Mouse (Mus musculus): ENCODE measurements around the gene AY358078.
"Not testable (repeated sequence)": the region's sequence is repeated elsewhere in the genome, so short reads cannot be mapped to it uniquely, and the experiment has no call there.

The AY358078 gene

DNA sequence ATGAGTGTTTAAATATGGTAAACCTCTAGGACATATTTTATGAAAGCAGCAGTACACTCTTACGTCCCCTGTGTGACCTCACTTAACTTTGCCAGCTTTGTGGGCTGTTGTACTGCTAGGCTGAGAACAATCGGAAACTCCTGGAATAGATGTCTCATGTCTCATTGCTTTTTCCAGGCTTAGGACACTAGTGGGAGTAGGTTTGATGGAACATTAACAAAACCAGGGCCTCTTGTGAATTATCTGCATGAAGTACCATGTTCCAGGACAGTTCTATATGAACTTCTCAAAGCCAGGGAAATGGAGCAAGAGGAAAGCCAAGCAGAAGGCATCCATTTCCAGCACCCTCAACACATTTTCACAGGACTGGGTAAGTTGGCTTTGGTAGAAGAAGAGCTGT, at the start of gene AY358078:
Gene AY358078, plus strand, starts transcription at position 301 of the 400 bp plus-strand sequence.
- no peak for DNase-seq (ENCODE audit: low spot score in 2 of 2)

DNA sequence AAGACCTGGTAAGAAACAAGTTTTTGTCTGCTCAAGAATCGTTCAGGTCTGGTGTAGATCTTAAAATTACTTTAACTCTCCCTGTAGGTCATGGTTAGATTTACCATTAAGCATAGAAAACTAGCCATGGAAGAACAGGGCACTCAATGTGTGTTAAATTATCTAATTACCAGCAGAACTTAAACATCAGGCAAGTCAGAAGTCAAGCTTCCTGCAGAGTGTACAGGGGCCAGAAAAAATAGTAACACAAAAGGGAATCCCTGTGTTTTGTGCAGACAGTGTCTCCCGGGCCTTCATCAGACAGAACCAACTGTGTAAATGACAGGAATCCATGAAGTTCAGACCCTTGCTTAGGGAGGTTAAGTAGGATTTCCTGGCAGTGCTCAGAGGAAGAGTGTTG, 43.9 kb upstream of the AY358078 start:
- DNase-seq (ENCODE audit: low spot score in 2 of 2): no peak

DNA sequence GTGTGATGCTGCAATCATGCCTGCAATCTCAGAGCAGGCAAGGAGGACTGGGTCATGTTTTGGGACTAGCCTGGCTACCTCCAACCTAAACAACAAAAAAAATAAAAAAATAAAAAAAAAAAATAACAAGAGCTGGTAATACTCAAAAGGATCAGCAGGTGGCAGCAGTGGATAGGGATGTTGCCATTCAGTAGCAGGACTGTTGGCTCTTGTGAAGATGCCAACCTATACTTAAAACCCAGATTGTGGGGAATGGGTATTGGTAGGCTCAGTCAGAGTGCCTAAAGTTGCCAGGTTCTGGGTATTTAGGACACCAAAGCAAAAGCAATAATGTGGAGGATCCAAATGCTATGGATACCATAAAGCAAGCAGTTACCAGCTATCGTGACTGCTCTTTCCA, 28.5 kb upstream of the AY358078 start:
- DNase-seq (ENCODE audit: low spot score in 2 of 2): not testable (repeated sequence)

DNA sequence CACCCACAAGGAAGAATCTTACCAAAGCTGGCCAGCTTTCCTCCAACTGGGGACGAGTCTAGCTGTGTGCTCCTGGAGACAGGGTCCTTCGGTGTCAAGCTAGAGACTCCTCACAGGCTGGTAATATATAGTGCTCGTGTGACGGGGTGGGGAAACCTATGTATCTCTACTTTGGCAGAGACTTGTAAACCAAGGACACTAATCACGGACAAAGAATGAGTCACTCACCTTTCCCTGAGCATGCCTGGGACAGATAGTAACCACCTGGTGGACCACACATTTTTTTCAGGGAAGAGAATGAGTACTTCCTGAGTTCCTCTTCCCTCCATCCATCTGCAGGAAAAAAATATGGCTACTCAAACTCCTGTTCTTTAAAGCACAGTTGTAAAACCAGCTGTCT, 26.4 kb upstream of the AY358078 start, which contains the start of gene Ang4:
Gene Ang4, minus strand, starts transcription at position 101 of the 400 bp plus-strand sequence.
- DNase-seq (ENCODE audit: low spot score in 2 of 2): no peak

DNA sequence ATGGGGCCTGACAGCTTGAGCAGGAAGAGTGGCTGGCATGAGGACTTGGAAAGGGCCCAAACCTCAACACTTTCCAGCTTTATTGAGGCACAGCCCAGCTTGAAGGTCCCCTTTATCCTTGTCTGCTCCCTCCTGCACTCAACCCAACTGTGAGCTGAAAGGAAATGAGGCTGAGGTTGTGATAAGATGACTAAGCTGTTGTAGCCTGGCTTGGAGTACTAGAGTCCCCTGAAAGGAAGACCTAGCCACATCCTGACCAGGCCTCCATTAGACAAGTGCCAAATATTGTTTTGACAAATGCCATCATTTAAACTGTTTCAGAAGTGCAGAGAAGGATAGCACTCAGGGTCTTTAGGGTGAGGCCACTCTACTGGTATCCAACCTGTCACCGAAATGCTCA, 22.1 kb upstream of the AY358078 start:
- DNase-seq (ENCODE audit: low spot score in 2 of 2): no peak

DNA sequence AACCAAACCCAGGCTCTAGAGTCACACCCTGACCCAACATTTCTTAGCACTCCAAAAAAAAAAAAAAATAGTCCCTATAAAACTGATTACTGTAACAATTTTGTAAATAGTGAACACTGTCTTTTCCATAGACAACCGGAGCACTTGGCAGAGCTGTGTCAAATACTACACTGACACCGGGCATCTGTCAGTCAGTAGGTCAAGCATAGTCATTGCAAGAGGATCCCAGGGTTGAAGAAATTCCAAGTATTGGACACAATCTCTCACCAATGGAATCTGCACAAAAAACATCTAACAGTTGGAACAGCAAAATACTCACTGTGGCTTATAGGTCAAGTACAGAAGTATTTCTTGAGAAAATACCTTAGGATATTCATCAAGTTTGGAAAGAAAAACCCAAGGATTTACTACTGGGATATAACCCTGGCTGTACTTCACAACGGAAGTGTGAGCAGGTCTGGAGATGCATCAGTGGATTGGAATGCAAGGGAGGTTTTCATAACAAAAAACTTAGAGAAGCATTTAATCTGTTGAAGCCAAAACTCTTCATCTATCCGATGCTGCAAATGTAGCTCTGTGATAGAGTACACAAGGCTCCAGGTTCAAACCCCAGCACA, 20.9 kb upstream of the AY358078 start:
- DNase-seq (ENCODE audit: low spot score in 2 of 2): no peak

DNA sequence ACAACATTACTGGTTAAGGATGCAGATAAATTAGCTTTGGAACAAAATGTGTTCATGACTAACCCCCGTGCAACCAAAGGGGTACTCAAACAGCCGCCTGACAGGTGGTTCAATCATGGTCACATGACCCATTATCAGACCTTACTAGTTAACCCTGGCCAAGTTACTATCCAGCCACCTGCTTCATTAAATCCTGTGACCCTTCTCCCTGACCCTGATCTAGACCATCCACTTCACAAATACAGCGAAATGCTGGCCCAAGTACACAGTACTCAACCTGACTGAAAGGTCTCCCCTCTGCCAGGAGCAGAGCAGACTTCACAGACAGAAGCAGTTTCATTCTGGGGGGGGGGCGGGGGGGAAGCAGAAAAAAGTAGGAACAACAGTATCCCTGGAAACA, 13.5 kb upstream of the AY358078 start:
- no peak for DNase-seq (ENCODE audit: low spot score in 2 of 2)

DNA sequence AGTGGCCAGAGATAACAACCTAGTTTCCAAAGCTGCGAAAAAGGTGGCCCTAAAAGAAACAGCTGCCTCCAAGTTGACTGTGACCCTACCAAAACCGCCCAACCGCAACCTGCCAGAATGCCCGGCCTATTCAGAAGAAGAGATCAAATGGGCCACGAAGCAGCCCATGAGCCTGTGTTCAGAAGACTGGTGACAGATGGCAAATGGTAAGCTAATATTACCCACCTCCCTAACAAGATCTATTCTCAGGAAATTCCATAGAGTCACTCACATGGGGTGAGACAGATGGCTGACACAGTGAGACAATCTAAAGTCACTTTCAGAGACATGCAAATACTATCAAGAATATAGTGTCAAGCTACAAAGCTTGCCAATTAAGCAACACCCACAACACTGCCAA, 12.8 kb upstream of the AY358078 start:
- DNase-seq (ENCODE audit: low spot score in 2 of 2): no peak

DNA sequence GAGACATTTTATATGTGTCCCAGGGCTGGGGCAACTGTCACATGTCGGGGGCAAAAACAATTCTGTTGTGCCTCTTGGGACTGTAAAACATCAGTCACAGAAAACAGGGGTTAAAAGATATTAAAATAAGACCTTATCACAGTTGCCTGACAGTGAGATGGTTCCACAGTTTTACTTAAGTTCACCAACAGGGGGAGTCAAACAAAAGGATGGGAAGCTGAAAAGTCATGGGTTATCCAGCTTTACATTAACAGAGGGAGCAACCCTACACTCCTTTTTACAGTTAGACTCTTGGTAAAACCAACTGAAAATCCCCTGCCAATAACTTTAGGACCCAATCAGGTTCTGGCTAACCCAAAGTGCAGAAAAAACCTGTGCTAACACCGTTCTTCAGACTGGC, 10.7 kb upstream of the AY358078 start:
- DNase-seq (ENCODE audit: low spot score in 2 of 2): no peak

DNA sequence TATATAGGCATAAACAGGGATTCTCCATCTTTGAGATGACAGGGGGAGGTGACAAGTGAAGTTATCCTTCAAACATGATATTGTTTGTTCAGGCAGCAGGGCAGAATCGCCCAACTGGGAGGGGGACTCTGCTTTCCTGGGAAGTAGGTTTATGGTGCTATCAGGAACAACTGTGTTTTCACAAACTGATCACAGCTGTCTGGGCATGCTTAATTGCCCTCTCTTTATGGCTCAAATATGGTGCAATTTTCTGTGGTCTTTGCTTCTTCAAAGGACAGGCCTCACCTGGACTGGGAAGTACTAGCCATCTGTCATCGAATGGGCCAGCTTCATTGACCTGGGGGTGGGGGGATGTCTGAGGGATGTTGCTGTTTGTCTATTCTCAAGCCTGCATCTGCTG, 5.7 kb upstream of the AY358078 start:
- DNase-seq (ENCODE audit: low spot score in 2 of 2): no peak

DNA sequence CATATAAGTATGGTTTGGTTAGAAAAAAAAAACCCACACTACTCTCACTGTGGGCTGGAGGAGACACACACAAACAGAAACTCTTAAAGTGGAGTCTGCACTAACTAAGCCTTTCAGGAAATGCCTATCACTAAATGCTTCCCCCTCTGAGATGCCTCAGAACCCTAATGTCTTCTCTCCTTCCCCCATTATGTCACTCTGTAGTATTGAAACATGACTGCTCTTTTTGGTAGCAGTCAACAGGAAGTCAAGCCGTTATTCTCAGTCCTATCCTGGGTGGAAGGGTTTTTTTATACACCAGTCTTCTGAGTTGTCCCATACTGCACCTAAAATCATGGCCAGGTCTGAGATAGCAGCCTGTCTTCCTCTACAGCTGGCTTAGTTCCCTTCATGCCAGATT, 26.8 kb downstream of the AY358078 start:
- no peak for DNase-seq (ENCODE audit: low spot score in 2 of 2)

DNA sequence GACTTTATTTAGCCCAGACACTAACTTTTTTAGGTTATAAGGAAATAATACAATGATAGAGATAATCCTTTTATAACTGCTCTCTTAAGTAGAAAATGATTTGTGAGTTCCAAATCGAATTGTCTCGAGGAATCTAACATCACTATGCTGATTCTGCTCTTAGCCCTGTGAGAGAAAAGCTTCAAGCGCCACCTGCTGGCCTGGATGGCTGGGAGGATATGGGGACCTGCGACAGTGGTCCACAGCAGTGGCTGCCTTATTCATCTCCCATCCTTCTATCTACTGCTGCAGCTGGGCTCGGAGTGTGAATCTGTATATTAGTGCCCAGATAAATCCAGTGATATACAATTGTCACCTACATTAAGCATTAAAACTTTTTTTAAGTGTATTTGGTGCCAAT, 28.0 kb downstream of the AY358078 start:
- DNase-seq (ENCODE audit: low spot score in 2 of 2): not testable (repeated sequence)

DNA sequence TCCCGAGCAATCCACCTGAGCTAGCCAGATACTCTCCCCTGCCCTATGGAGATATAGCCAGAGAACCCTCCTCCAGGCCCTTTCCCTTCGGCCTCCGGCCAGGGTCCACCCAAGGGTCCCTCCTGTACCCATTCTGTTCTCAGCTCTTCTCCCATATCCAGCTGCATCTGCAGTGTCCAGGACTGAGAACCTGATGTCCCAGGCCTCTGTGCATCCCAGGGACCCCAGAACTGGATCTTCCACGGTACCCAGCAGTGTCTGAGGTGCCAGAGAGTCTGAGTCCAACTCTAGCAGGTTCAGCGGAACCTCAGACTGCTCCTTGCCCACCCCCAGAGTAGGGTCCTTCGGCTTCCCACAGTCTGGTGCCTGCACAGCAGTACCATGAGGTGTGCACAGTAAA, 29.3 kb downstream of the AY358078 start:
- peak in 1 of 2 experiments; percentile 56 for DNase-seq (ENCODE audit: low spot score in 2 of 2)

DNA sequence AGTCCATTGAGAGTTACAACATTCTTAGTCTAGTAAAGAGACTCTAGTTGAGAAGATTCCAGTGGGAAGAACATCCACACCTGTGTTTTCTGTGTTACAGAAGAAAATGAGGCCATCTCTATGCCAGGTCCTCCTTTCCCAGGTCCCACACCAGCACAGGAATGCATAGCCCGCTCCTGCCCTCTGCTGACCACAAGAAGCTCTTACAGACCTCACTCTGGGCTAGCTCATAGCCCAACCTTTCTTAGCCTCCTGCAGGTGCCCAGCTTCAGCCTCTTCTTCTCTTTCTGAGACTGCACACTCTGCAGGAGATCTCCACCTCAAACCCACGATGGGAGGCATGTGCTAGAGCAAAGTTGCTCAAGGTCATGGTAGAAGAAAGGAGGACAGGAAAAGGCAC, 38.6 kb downstream of the AY358078 start:
- DNase-seq (ENCODE audit: low spot score in 2 of 2): peak in 1 of 2 experiments; percentile 58

DNA sequence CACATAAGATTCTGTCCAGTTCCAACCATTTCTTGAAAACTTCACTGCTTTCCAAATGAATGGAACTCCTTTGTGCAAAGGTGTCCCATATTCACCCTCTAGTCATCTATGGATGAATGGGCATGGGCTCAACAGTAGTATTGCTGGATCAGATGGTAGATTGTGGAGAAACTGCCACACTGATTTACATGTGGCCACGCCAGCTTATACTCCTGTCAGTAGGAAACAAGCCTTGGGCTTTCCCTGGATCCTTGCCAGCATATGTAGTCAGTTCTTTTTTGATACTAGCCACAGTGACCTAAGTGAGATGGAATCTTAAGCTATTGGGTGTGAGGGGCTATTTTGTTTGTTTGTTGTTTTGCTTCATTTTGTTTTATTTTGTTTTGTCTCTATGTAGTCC, 42.4 kb downstream of the AY358078 start:
- no peak for DNase-seq (ENCODE audit: low spot score in 2 of 2)

DNA sequence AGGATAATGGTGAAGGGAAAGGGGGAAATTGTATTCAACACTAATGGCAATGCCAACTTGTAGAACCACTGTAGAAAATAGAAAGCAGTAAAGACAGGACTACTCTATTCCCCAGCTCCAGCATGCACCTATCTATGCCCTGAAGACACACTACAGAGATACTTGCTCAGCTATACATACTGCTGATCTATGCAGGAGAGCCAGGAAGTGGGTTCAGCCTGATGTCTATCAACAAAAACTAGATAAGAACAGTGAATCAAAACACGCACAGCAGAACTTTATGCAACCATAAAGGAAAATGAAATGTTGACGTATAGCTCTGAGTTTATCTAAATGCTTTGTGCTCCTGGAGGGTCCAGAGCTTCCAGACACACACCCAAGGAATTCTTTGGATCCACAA, 42.9 kb downstream of the AY358078 start:
- DNase-seq (ENCODE audit: low spot score in 2 of 2): no peak

DNA sequence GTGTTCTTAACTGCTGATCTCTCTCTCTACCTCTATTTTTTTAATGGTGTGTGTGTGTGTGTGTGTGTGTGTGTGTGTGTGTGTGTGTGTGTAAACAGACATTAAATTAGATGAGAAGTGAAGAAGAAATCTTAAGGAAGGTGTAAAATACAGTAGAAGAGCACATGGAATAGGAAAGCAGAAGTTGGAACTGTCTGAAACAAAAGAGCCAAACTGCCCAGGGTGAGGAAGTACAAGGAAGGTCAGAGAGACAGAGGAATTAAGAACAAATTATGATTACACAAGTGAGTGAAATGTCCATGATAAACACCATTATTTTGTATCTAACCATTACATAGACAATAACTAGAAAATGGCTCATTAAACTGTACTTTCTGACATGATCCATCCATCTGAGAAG, 44.0 kb downstream of the AY358078 start:
- no peak for DNase-seq (ENCODE audit: low spot score in 2 of 2)

DNA sequence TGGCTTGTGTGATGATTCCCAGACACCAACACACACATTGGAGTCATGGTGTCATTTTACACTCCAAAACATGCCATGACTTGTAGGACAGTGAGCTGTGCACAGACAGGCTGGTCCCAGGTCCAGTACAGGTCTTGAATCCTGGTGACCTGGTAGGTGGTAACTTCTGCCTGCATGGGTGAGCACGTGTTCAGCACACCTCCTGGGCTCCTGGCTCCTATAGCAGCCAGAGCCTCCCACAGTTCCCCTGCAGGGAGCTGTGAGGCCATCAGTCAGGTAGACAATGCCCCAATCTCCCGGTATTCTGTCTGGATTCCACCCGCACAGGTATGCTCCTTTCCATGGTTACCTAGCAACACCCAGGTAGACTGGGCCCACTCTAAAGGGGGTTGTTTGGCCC, 46.7 kb downstream of the AY358078 start:
- DNase-seq (ENCODE audit: low spot score in 2 of 2): no peak

DNA sequence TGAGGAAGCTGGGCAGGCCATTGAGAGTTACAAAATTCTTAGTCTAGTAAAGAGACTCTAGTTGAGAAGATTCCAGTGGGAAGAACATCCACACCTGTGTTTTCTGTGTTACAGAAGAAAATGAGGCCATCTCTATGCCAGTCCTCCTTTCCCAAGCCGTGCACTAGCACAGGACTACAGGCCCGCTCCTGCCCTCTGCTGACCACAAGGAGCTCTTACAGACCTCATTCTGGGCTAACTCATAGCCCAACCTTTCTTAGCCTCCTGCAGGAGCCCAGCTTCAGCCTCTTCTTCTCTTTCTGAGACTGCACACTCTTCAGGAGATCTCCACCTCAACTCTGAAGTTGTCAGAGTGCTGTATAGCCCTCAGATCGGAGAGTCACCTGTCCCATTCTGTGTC, 51.2 kb downstream of the AY358078 start:
- not testable (repeated sequence) for DNase-seq (ENCODE audit: low spot score in 2 of 2)

DNA sequence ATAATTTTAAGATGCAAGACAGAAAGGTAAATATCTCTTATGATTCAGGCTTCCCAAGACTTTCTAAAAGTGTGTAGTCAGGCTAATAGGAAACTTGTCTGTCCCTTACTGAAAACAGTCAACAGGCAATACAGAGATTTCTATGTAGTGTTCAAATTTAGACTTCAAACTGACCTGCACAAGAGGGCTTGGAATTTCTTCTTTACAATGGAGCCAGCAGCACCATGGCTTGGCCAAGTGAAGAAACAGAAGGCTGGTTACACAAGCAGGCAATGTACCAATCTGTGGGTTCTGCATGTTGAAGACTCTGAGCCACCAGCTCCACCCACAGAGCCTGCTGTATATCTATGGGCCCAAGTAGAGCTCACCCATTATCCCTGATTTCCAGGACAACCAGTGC, 53.6 kb downstream of the AY358078 start, which contains the start of gene Ear6:
Gene Ear6, plus strand, starts transcription at position 301 of the 400 bp plus-strand sequence.
- no peak for DNase-seq (ENCODE audit: low spot score in 2 of 2)

DNA sequence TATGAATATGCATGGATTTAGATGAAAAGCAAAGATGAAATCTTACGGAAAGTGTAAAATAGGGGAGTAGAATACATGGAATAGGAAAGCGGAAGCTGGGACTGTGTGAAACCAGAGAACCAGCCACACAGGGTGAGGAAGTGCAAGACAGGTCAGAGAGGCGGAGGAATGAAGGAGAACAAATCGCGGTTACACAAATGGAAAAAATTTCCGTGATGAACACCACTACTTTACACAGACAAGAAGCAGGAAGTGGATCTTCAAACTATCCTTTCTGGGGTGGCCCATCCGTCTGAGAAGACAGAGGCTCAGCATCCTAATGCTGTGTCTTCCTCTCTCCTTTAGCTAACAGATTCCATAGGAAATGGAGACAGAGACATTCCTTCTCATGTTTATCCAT, 55.4 kb downstream of the AY358078 start:
- not testable (repeated sequence) for DNase-seq (ENCODE audit: low spot score in 2 of 2)

DNA sequence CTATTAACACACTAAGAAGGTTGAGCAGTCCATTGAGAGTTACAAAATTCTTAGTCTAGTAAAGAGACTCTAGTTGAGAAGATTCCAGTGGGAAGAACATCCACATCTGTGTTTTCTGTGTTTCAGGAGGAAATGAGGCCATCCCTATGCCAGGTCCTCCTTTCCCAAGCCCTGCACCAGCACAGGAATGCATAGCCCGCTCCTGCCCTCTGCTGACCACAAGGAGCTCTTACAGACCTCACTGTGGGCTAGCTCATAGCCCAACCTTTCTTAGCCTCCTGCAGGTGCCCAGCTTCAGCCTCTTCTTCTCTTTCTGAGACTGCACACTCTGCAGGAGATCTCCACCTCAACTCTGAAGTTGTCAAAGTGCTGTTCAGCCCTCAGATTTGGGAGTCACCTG, 63.8 kb downstream of the AY358078 start:
- not testable (repeated sequence) for DNase-seq (ENCODE audit: low spot score in 2 of 2)

DNA sequence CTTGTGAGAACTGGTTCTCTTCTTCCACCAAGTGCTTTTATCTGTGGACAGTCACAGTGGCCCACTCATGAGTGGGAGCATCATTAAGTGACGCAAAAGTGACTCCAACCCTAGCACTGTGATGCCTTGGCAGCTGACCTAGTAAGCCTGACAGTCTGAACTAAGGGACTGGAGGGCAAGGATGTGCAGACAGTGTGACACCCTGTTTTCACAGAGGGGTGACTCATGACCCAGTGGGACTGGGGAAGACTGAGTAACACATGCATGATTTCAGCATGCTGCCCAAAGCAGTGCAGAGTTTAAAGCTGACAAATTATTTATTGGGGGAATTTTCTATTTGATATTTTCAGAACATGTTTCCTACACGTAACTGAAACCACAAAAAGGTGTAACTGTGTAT, 70.9 kb downstream of the AY358078 start:
- no peak for DNase-seq (ENCODE audit: low spot score in 2 of 2)

DNA sequence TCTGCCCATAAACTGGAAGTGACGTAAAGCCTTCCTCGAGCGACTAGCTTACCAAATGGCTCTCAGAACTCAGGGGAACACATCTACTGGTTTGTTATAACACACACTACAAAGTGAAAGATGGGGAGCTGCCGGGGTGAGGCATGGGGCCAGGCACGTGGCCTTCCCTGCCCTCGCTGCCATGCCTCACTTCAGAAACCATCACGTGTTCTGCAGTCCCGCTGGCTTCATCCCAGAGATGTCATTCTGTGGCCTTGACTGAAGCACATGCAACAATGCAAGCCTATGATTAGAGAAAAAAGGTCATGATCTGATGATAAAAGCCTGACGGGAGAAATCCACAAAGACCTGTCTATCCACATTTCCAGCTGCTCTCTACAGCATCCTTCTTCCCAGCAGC, 71.9 kb downstream of the AY358078 start:
- DNase-seq (ENCODE audit: low spot score in 2 of 2): no peak

Measured in urinary bladder, postnatal 4 days (tissue).